Mouse (Mus musculus): Measurements from ENCODE around the gene Fli1.

DNA sequence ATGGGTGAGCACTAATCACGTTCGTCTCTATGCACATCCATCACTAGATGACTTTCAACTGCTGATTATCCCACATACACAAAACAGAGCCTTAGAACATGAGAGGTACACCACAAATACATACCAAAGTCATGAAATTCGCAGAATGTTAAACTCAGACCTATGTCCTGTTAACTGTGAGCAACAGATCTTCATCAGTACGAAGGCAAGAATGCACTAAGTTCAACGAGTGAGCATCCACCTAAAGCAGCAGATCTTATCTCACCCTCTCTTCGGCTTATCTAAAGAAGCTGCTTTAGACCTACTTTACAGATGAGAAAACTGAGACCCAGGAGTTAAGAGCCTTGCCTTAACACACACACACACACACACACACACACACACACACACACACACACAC, 5.0 kb downstream of the Fli1 start:
- TF ChIP-seq CTCF (IDR thresholded peaks at IDR 0.05; ENCODE audit: low read depth) (no peak), EP300 (IDR thresholded peaks at IDR 0.05; ENCODE audit: low read depth) (no peak)
